Mouse (Mus musculus) c-Kit-positive CD71-negative TER-119-negative erythroid progenitor cells, embryonic 14.5 days (primary cell): ENCODE data around the gene Wdr1.
A peak's percentile ranks its signal among the peaks of the same experiment; 100 is the strongest.
"Not testable (repeated sequence)": the region's sequence is repeated elsewhere in the genome, so short reads cannot be mapped to it uniquely, and the experiment has no call there.

Source experiments
- DNase-seq: peaks from one replicate; pipeline ENCODE4 v3.0.0-alpha.2; 2013; ENCODE audit warnings: low read depth

The Wdr1 gene

GRCm38 (mm10) chr5:38496491-38497057 is 66.4 kb downstream of the Wdr1 start:
- no peak for DNase-seq

GRCm38 (mm10) chr5:38493890-38494289 is 69.1 kb downstream of the Wdr1 start:
- DNase-seq = no peak

DNA sequence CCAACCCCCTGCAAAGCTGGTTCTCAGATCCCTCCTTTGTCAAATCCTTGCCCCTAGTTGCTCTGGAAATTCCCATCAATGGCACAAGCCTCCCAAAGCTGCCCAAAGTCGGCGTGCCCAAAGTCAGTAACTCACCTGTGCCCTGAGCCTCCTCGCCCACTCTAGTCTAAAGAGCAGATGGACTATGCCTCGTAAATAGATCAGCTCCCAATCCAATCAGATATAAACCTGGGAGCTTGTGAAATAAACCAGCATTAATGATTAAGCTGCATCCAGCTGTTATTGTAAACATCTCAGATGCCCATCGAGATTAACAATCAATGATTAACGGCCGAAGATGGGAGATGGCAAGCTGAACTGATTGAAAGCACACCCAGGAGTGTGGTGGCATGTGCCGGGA is 71.3 kb downstream of the Wdr1 start:
- no peak for DNase-seq

DNA sequence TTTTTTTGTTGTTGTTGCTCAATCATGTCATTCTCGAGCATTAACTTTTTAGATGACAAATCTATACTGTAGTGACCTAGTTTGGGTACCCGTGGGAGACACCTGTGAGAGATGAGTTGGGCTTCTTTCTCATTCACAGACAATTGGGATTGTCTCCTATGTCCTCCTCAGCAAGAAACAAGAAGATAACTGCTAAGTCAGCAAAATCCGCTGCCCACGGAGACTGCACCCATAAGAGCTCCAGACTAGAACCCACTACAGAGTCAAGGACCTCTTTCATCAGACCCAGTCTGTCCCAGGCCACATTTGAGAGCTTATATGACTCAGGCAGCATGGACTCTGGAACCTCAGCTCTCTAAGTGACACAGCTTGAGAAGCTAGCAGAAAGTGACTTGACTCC is 73.3 kb downstream of the Wdr1 start:
- no peak for DNase-seq

GRCm38 (mm10) chr5:38488673-38489615 is 74.1 kb downstream of the Wdr1 start:
- DNase-seq = no peak

- DNase-seq = no peak
These were observed 75.0 kb downstream of the Wdr1 start for GRCm38 (mm10) chr5:38488026-38488425.

DNA sequence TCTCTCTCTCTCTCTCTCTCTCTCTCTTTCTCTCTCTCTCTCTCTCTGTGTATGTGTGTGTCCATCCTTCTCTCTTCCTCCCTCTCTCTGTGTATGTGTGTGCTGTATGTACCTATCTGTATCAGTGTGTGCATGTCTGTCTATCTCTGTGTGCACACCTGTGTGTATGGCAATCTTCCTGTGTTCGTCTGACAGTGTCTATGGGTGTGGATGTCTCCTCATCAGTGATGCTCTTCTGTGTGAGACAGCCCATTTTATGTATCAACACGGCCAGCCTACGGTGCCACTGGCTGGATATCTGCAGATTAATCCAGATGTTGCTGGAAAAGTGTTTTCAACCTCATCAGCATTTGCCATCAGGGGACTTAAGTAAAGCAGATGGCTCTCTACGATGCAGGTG is 75.8 kb downstream of the Wdr1 start:
- DNase-seq = no peak

- no peak for DNase-seq
These were observed 77.1 kb downstream of the Wdr1 start for GRCm38 (mm10) chr5:38485946-38486345.

DNA sequence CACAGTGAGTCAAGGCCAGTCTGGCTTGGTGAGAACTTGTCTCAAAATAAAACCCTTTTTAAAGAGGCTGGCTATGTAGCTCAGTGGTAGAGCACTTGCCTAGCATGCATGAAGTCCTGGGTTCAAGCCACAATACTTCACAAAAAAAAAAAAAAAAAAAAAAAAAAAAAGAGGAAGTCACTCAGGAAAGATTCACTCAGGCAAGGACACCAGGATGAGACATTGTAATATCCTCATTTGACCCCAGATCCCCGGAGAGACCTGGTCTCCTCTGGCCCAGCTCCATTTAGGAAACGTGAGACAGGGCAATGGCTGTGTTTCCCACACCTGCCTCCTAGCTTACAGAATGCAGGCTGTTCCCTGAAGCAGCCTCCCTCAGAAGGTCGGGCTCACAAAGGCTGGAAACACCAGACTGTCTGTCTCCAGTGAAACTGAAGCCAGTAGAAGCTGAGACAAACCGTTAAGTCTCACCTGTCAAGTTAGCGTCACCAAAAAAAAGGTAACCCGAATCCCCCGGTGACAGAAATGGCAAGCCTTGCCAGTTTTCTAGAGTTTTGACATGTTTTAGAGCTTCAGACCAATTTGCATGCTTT is 79.4 kb downstream of the Wdr1 start:
- DNase-seq = no peak

GRCm38 (mm10) chr5:38480822-38481707 is 82.0 kb downstream of the Wdr1 start:
- no peak for DNase-seq

- peak; percentile 22 for DNase-seq
These were observed 82.9 kb downstream of the Wdr1 start for GRCm38 (mm10) chr5:38479908-38480725.

DNA sequence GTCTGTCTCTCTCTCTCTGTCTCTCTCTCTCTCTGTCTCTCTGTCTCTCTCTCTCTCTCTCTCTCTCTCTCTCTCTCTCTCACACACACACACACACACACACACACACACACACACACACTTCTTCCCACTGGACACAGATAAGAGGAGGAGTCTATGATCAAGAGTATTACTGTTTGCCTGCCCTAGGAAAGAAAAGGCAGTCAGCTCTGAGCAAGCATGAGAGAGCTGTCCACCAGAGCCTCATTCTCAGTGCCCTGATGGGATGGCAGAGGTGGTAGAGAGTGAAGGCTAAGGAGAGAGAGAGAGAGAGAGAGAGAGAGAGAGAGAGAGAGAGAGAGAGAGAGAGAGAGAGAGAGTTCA is 83.5 kb downstream of the Wdr1 start:
- not testable (repeated sequence) for DNase-seq

DNA sequence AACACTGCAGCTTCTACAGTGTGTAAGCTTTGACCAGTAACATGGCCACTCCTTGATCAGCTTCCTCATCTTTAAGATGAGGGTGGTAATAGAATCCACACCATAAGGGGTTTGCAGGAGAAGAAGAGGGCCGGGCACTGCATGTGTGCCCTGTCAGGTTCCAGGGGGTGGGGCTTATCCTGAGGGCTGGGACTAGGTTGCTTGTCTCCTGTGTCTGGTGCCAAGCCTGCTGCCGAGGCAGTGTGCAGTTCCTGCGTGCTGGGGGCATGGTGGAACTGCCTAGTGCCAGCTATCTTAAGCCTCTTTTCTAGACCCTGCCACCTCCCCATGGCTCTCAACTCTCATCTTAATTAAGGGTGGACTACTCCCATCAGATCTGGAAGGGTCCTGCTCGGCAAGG is 84.0 kb downstream of the Wdr1 start:
- no peak for DNase-seq

GRCm38 (mm10) chr5:38477731-38478445 is 85.1 kb downstream of the Wdr1 start:
- DNase-seq = no peak

- DNase-seq = no peak
These were observed 86.0 kb downstream of the Wdr1 start for GRCm38 (mm10) chr5:38476861-38477565.
